In the genomic region with DNA sequence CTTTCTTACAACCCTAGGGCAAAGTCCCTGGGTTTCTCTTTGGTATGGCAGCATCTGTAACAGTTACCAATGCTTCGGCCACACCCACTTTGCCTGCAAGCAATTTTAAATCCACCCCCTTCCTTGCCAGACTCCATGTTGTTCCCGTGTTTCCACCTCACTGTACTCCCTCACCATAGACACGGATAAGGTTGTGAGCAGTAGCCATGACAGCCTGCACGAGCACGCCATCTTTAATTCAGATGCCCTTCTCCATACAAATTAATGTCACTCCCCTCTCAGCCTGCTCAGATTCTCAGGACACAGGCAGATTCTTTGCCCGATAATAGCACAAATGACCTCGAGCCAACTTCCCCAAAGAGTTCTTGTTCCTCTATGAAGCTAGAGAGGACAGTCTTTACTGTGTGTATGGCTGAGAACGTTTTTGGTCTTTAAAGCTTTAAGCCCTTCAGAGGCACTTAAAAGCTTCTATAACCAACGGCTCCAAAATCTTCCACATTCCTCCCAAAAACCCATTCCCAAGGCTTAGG, we compare ENCODE assay signal across 32 mouse cellular contexts. TPM values are rescaled to one million over a fixed set of nuclear protein-coding genes. Genes with fewer than 3 reads are reported as not detected.
A peak's percentile ranks its signal among the peaks of the same experiment; 100 is the strongest.
DNase-seq lines count a peak whose midpoint lies in the region; ATAC-seq and TF ChIP-seq lines count a peak whose summit lies in the region.
"Had no signal": no experiment of that assay in that cellular context is flagged by ENCODE, and none has a peak within 500 bp of the region (broad histone marks: within the 10 kb centered on the region; RNA-seq: fewer than 3 reads in every experiment).

No protein-coding gene starts in this region.

- no peak for TF ChIP-seq CTCF in kidney, adult 2 months (conservative IDR thresholded peaks at IDR 0.05; ENCODE audit: insufficient read depth, insufficient read length, low read depth, low read length)
- no peak for TF ChIP-seq CTCF in bone marrow macrophage, adult 2 months (IDR thresholded peaks at IDR 0.05; ENCODE audit: low read depth, low read length)
- no peak for TF ChIP-seq CTCF in liver, postnatal 0 days (IDR thresholded peaks at IDR 0.05; ENCODE audit: low read depth)
- TF ChIP-seq CTCF in small intestine, adult 2 months (IDR thresholded peaks at IDR 0.05; ENCODE audit: extremely low read depth, insufficient read length, insufficient replicate concordance, low read depth, low read length): no peak

- TF ChIP-seq POLR2A in kidney, adult 2 months (IDR thresholded peaks at IDR 0.05; ENCODE audit: low read depth, low read length): no peak
- TF ChIP-seq POLR2A in bone marrow macrophage, adult 2 months (IDR thresholded peaks at IDR 0.05; ENCODE audit: borderline replicate concordance, low read depth, low read length): no peak
- no peak for TF ChIP-seq POLR2A in small intestine, adult 2 months (IDR thresholded peaks at IDR 0.05; ENCODE audit: low read depth, low read length)

- H3K27me3 ChIP-seq in kidney, adult 2 months (replicated peaks; ENCODE audit: control insufficient read depth, insufficient read depth, low read length): no peaks in the 10 kb centered on the region
- H3K27me3 ChIP-seq in liver, postnatal 0 days (ENCODE audit: insufficient read depth, low read length): no peaks in the 10 kb centered on the region
- H3K27me3 ChIP-seq in small intestine, adult 2 months (ENCODE audit: control insufficient read depth, insufficient read depth, low read length): no peaks in the 10 kb centered on the region
- H3K27me3 ChIP-seq: embryonic facial prominence, embryonic 13.5 days; forebrain, embryonic 12.5 days; hindbrain, embryonic 15.5 days; kidney, embryonic 15.5 days; neural tube, embryonic 12.5 days; Patski had no signal

- no peaks in the 10 kb centered on the region for H3K9me3 ChIP-seq in liver, postnatal 0 days (ENCODE audit: low read length)
- H3K9me3 ChIP-seq: embryonic facial prominence, embryonic 13.5 days; forebrain, embryonic 12.5 days; heart, embryonic 10.5 days; hindbrain, embryonic 15.5 days; kidney, embryonic 15.5 days; limb, embryonic 10.5 days; neural tube, embryonic 12.5 days had no signal

- no peak overlapping the region for H3K4me2 ChIP-seq in liver, postnatal 0 days (ENCODE audit: low read depth, low read length)
- H3K4me2 ChIP-seq: embryonic facial prominence, embryonic 13.5 days; forebrain, embryonic 12.5 days; hindbrain, embryonic 15.5 days; kidney, embryonic 15.5 days; neural tube, embryonic 12.5 days had no signal

- WGBS in kidney, adult 2 months: 83% methylated on average over 9 of the region's 9 CpGs
- 67% methylated on average over 9 of the region's 9 CpGs for WGBS in liver, postnatal 0 days (ENCODE audit: insufficient replicate concordance)
- WGBS in small intestine, adult 2 months: 52% methylated on average over 9 of the region's 9 CpGs

- peaks cover 2% of the 10 kb centered on the region; the same call in 1 of the 2 replicates for H3K36me3 ChIP-seq in kidney, adult 2 months (ENCODE audit: control insufficient read depth, insufficient read depth, low read length)
- peaks cover 57% of the 10 kb centered on the region for H3K36me3 ChIP-seq in liver, postnatal 0 days (replicated peaks; ENCODE audit: insufficient read depth, low read length)
- H3K36me3 ChIP-seq in small intestine, adult 2 months (ENCODE audit: control insufficient read depth, insufficient read depth, low read length): peaks cover 4% of the 10 kb centered on the region; the same call in 1 of the 2 replicates

- H3K9ac ChIP-seq in liver, postnatal 0 days (replicated peaks): no peak overlapping the region
- H3K9ac ChIP-seq: embryonic facial prominence, embryonic 13.5 days; forebrain, embryonic 12.5 days; hindbrain, embryonic 15.5 days; kidney, embryonic 15.5 days; liver, embryonic 14.5 days; neural tube, embryonic 12.5 days had no signal

- no peak for DNase-seq in kidney, adult 2 months
- no peak for DNase-seq in kidney, postnatal 4 days
- no peak for DNase-seq in liver, postnatal 0 days
- DNase-seq in layer of hippocampus, postnatal 36 days: no peak
- DNase-seq in thymus, postnatal 4 days: no peak
- DNase-seq: cerebellum, adult 18-20 months; cerebellum, postnatal 25 days; embryo, embryonic 11 days; midbrain, embryonic 14.5 days; thymus, adult 18-20 months; thymus, postnatal 36 days had no signal

- H3K27ac ChIP-seq in kidney, adult 2 months (ENCODE audit: insufficient read depth, low read depth, low read length): peak overlapping the region; percentile 81
- peak overlapping the region; percentile 62 for H3K27ac ChIP-seq in bone marrow macrophage, adult 2 months (ENCODE audit: insufficient read depth, low read depth, low read length)
- H3K27ac ChIP-seq in liver, postnatal 0 days (ENCODE audit: low read depth): 0 out of 2 replicates have a peak overlapping the region, but pooled peaks have one; percentile 45
- H3K27ac ChIP-seq in small intestine, adult 2 months (ENCODE audit: insufficient read depth, low read depth, low read length): peak overlapping the region; percentile 12
- H3K27ac ChIP-seq: embryonic facial prominence, embryonic 13.5 days; forebrain, embryonic 12.5 days; heart, embryonic 10.5 days; hindbrain, embryonic 15.5 days; kidney, embryonic 15.5 days; limb, embryonic 10.5 days; liver, embryonic 14.5 days; neural tube, embryonic 12.5 days had no signal

- no peak for ATAC-seq in liver, postnatal 0 days
- ATAC-seq: Patski had no signal

- no peak for TF ChIP-seq EP300 in liver, postnatal 0 days (IDR thresholded peaks at IDR 0.05; ENCODE audit: low read depth)

- H3K4me3 ChIP-seq in kidney, adult 2 months (ENCODE audit: insufficient read depth, low read depth, low read length): no peak overlapping the region
- peak overlapping the region; percentile 26 for H3K4me3 ChIP-seq in bone marrow macrophage, adult 2 months (ENCODE audit: insufficient read depth, low read length)
- H3K4me3 ChIP-seq in liver, postnatal 0 days (ENCODE audit: low read depth, low read length): no peak overlapping the region
- no peak overlapping the region for H3K4me3 ChIP-seq in small intestine, adult 2 months (ENCODE audit: low read depth, low read length)
- H3K4me3 ChIP-seq: embryonic facial prominence, embryonic 13.5 days; erythroblast, embryonic 14.5 days; forebrain, embryonic 12.5 days; heart, embryonic 10.5 days; hindbrain, embryonic 15.5 days; kidney, embryonic 15.5 days; limb, embryonic 10.5 days; neural tube, embryonic 12.5 days had no signal

- peaks cover 12% of the 10 kb centered on the region for H3K4me1 ChIP-seq in kidney, adult 2 months (ENCODE audit: control insufficient read depth, insufficient read depth, low read length)
- peaks cover 53% of the 10 kb centered on the region for H3K4me1 ChIP-seq in bone marrow macrophage, adult 2 months (ENCODE audit: control insufficient read depth, insufficient read depth, low read length)
- H3K4me1 ChIP-seq in liver, postnatal 0 days (ENCODE audit: insufficient read depth): peaks cover 37% of the 10 kb centered on the region
- H3K4me1 ChIP-seq in small intestine, adult 2 months (ENCODE audit: control insufficient read depth, insufficient read depth, insufficient read length, low read length): peaks cover 24% of the 10 kb centered on the region; the same call in 1 of the 2 replicates

RNA-seq across cellular contexts. Expression of gene Gm21970, which starts 9.2 kb away (rescaled TPM):
- not detected in 2 replicates for polyA plus RNA-seq in kidney, adult 2 months (2012; rRNA removed)
- polyA plus RNA-seq in bone marrow macrophage, adult 2 months (2012; ENCODE audit: insufficient read depth, insufficient read length, missing spikeins): not detected in 2 replicates
- polyA plus RNA-seq in liver, postnatal 0 days (2015; fragmentation: Nextera tagmentation; extraction: Ambion mirVana): not detected in 2 replicates
- polyA plus RNA-seq in small intestine, adult 2 months (2012; rRNA removed): not detected in 2 replicates
- not detected for total RNA-seq in layer of hippocampus, postnatal 36 days (2021)
- total RNA-seq: adrenal gland, adult 18-20 months; adrenal gland, postnatal 36 days; ES-E14; gastrocnemius, postnatal 4 days; hematopoietic stem cell, adult 5-6 weeks; left cerebral cortex, adult 8-10 months had no signal
- polyA plus RNA-seq: embryonic facial prominence, embryonic 13.5 days; erythroblast, embryonic 14.5 days; forebrain, embryonic 12.5 days; heart, embryonic 10.5 days; heart, embryonic 16.5 days; hindbrain, embryonic 15.5 days; kidney, embryonic 15.5 days; limb, embryonic 10.5 days; lung, embryonic 16.5 days; midbrain, embryonic 14.5 days; neural tube, embryonic 12.5 days; stomach, embryonic 16.5 days had no signal

RNA-seq across cellular contexts. Expression of gene Ifnar2, which starts 9.7 kb away (rescaled TPM):
- 54.5 and 57.1 TPM in 2 replicates for polyA plus RNA-seq in kidney, adult 2 months (2012; rRNA removed)
- 237 and 238 TPM in 2 replicates for polyA plus RNA-seq in bone marrow macrophage, adult 2 months (2012; ENCODE audit: insufficient read depth, insufficient read length, missing spikeins)
- polyA plus RNA-seq in liver, postnatal 0 days (2015; fragmentation: Nextera tagmentation; extraction: Ambion mirVana): 107 and 113 TPM in 2 replicates
- 12.6 and 25.3 TPM in 2 replicates for polyA plus RNA-seq in small intestine, adult 2 months (2012; rRNA removed)
- 10 to 100 TPM; 20.6 to 23.0 TPM for total RNA-seq in layer of hippocampus, postnatal 36 days (2021)

RNA-seq across cellular contexts. Expression of gene Il10rb, which starts 23.6 kb away (rescaled TPM):
- 65.8 and 66.0 TPM in 2 replicates for polyA plus RNA-seq in kidney, adult 2 months (2012; rRNA removed)
- polyA plus RNA-seq in bone marrow macrophage, adult 2 months (2012; ENCODE audit: insufficient read depth, insufficient read length, missing spikeins): 345 and 358 TPM in 2 replicates
- 25.5 and 26.4 TPM in 2 replicates for polyA plus RNA-seq in liver, postnatal 0 days (2015; fragmentation: Nextera tagmentation; extraction: Ambion mirVana)
- polyA plus RNA-seq in small intestine, adult 2 months (2012; rRNA removed): 16.8 and 51.2 TPM in 2 replicates
- 1 to 10 TPM; 8.9 to 9.2 TPM for total RNA-seq in layer of hippocampus, postnatal 36 days (2021)

Comparison
In these comparisons a context has a peak if more than half of its experiments do, and no peak if none do; other contexts are left out.
1. H3K27ac ChIP-seq: peak in every context shown above with its lines; median percentile 81 in kidney, adult 2 months; 62 in bone marrow macrophage, adult 2 months; 45 in liver, postnatal 0 days; 12 in small intestine, adult 2 months.